Mouse (Mus musculus): ENCODE measurements around the gene Adrb1. TPM values are rescaled to one million over a fixed set of nuclear protein-coding genes. Genes with fewer than 3 reads are reported as not detected.
A peak's percentile ranks its signal among the peaks of the same experiment; 100 is the strongest.

Gene Adrb1
- polyA plus RNA-seq, 1 experiment from 2014 or later = 1.2 TPM

- peak overlapping the region; percentile 33; the same call in 1 of the 2 replicates for H3K27ac ChIP-seq
- H3K36me3 ChIP-seq = no peaks in the 10 kb centered on the region
- ATAC-seq (ENCODE audit: insufficient read depth, low FRiP score, low read depth) = no peak
- H3K9me3 ChIP-seq = no peaks in the 10 kb centered on the region
- peaks cover 11% of the 10 kb centered on the region for H3K4me1 ChIP-seq
- no peaks in the 10 kb centered on the region for H3K27me3 ChIP-seq (replicated peaks)
- WGBS = 36% methylated on average over 8 of the region's 8 CpGs
- no peak overlapping the region for H3K9ac ChIP-seq
- H3K4me3 ChIP-seq (replicated peaks) = no peak overlapping the region
- no peak overlapping the region for H3K4me2 ChIP-seq
Observed at GRCm38 (mm10) chr19:56705026-56705675, 16.8 kb upstream of the Adrb1 start.

DNA sequence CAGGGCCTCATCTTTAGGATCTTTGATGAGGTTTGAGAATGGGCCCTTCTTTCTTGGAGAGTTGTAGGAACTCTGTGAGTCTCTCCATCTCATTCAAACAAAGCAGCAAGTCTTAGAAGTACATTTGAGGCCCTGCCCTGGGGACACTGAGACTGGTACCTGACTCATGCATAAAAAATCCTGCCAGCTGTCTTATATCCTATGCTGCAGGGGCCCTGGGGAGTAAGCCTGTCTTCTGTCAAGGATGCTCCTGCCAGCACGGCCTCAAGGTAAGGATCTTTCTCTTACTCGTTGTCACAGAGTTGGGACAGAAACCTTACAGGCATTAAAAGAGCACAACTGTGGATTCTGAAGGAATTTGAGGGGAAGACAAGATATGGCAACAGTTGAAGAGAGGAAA, 13.2 kb upstream of the Adrb1 start:
- peaks cover 6% of the 10 kb centered on the region for H3K4me1 ChIP-seq

GRCm38 (mm10) chr19:56710131-56710905, 11.7 kb upstream of the Adrb1 start:
- H3K9ac ChIP-seq = no peak overlapping the region
- ATAC-seq (ENCODE audit: insufficient read depth, low FRiP score, low read depth) = no peak
- H3K9me3 ChIP-seq = no peaks in the 10 kb centered on the region
- H3K4me3 ChIP-seq (replicated peaks) = no peak overlapping the region
- WGBS = 68% methylated on average over 17 of the region's 17 CpGs
- no peaks in the 10 kb centered on the region for H3K27me3 ChIP-seq (replicated peaks)
- peaks cover 2% of the 10 kb centered on the region for H3K4me1 ChIP-seq
- no peaks in the 10 kb centered on the region for H3K36me3 ChIP-seq
- no peak overlapping the region for H3K4me2 ChIP-seq
- H3K27ac ChIP-seq = no peak overlapping the region

More for the DNA sequence above, 13.2 kb upstream of the Adrb1 start:
- ATAC-seq (ENCODE audit: insufficient read depth, low FRiP score, low read depth) = no peak
- H3K27me3 ChIP-seq (replicated peaks) = no peaks in the 10 kb centered on the region
- H3K9me3 ChIP-seq = no peaks in the 10 kb centered on the region
- WGBS = 38% methylated on average over 2 of the region's 2 CpGs
- H3K9ac ChIP-seq = no peak overlapping the region
- no peak overlapping the region for H3K4me3 ChIP-seq (replicated peaks)
- H3K27ac ChIP-seq = no peak overlapping the region
- H3K36me3 ChIP-seq = no peaks in the 10 kb centered on the region
- no peak overlapping the region for H3K4me2 ChIP-seq

- no peak overlapping the region for H3K9ac ChIP-seq
- 88% methylated on average over 5 of the region's 5 CpGs for WGBS
- 0 out of 2 replicates have a peak, but pooled peaks cover 3% of the 10 kb centered on the region for H3K27me3 ChIP-seq (replicated peaks)
- H3K4me2 ChIP-seq = no peak overlapping the region
- no peak overlapping the region for H3K27ac ChIP-seq
- H3K4me1 ChIP-seq = no peaks in the 10 kb centered on the region
- no peaks in the 10 kb centered on the region for H3K36me3 ChIP-seq
- ATAC-seq (ENCODE audit: insufficient read depth, low FRiP score, low read depth) = no peak
- H3K9me3 ChIP-seq = no peaks in the 10 kb centered on the region
- no peak overlapping the region for H3K4me3 ChIP-seq (replicated peaks)
Observed at GRCm38 (mm10) chr19:56713613-56714012, 8.4 kb upstream of the Adrb1 start.

- ATAC-seq (ENCODE audit: insufficient read depth, low FRiP score, low read depth) = no peak
- 45% methylated on average over 4 of the region's 4 CpGs for WGBS
- Histone ChIP-seq H3K9ac (no peak overlapping the region), H3K4me2 (no peak overlapping the region), H3K36me3 (no peaks in the 10 kb centered on the region), H3K27ac (no peak overlapping the region), H3K9me3 (no peaks in the 10 kb centered on the region), H3K4me3 (replicated peaks) (no peak overlapping the region), H3K4me1 (no peaks in the 10 kb centered on the region), H3K27me3 (replicated peaks) (peaks cover 7% of the 10 kb centered on the region)
Observed at GRCm38 (mm10) chr19:56714661-56715170, 7.3 kb upstream of the Adrb1 start.

DNA sequence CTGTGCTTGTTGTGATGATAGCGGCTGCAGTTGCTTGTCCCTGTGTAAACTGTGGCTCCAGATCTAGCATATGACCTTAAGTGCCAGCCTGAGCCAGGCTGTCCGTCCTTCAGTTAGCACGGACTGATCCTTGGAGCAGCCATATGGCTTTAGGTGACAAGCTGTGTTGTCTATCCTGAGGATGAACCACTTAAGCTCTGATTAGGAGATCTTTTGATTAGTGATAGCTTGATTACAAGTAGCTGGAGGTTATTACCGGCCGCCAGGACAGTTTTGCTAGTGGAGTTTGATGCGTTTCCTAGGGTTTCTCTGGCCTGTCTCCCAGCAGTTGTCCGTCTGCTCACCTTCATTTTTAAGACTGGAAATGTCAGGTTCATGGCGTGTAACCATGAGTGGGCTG, 4.0 kb upstream of the Adrb1 start:
- H3K4me1 ChIP-seq = peaks cover 18% of the 10 kb centered on the region
- no peak overlapping the region for H3K27ac ChIP-seq
- no peak overlapping the region for H3K4me3 ChIP-seq (replicated peaks)
- H3K36me3 ChIP-seq = no peaks in the 10 kb centered on the region
- 78% methylated on average over 8 of the region's 8 CpGs for WGBS
- H3K4me2 ChIP-seq = no peak overlapping the region
- H3K9ac ChIP-seq = no peak overlapping the region
- H3K27me3 ChIP-seq (replicated peaks) = peaks cover 31% of the 10 kb centered on the region
- no peak for ATAC-seq (ENCODE audit: insufficient read depth, low FRiP score, low read depth)
- H3K9me3 ChIP-seq = no peaks in the 10 kb centered on the region

- Histone ChIP-seq H3K9ac (peak overlapping the region; percentile 39; the same call in 1 of the 2 replicates), H3K9me3 (no peaks in the 10 kb centered on the region), H3K4me3 (replicated peaks) (peak overlapping the region; percentile 57), H3K4me2 (peak overlapping the region; percentile 92), H3K27me3 (replicated peaks) (peaks cover 46% of the 10 kb centered on the region), H3K27ac (no peak overlapping the region), H3K4me1 (peaks cover 26% of the 10 kb centered on the region), H3K36me3 (no peaks in the 10 kb centered on the region)
- WGBS = 28% methylated on average over 13 of the region's 13 CpGs
- ATAC-seq (ENCODE audit: insufficient read depth, low FRiP score, low read depth) = no peak
Observed at GRCm38 (mm10) chr19:56720882-56721281, 1.1 kb upstream of the Adrb1 start.

GRCm38 (mm10) chr19:56722291-56722707, 300 bp downstream of the Adrb1 start:
- ATAC-seq (ENCODE audit: insufficient read depth, low FRiP score, low read depth) = no peak
- H3K27ac ChIP-seq = no peak overlapping the region
- H3K4me1 ChIP-seq = peaks cover 31% of the 10 kb centered on the region
- WGBS = 1% methylated on average over 39 of the region's 48 CpGs
- no peaks in the 10 kb centered on the region for H3K36me3 ChIP-seq
- peak overlapping the region; percentile 92 for H3K4me2 ChIP-seq
- H3K27me3 ChIP-seq (replicated peaks) = peaks cover 48% of the 10 kb centered on the region
- H3K9me3 ChIP-seq = no peaks in the 10 kb centered on the region
- peak overlapping the region; percentile 57 for H3K4me3 ChIP-seq (replicated peaks)
- peak overlapping the region; percentile 7; the same call in 1 of the 2 replicates for H3K9ac ChIP-seq

- H3K4me1 ChIP-seq = peaks cover 33% of the 10 kb centered on the region
- H3K36me3 ChIP-seq = no peaks in the 10 kb centered on the region
- H3K4me3 ChIP-seq (replicated peaks) = peak overlapping the region; percentile 57
- ATAC-seq (ENCODE audit: insufficient read depth, low FRiP score, low read depth) = no peak
- WGBS = 2% methylated on average over 69 of the region's 69 CpGs
- peak overlapping the region; percentile 43; the same call in 1 of the 2 replicates for H3K9ac ChIP-seq
- H3K27me3 ChIP-seq (replicated peaks) = peaks cover 48% of the 10 kb centered on the region
- no peak overlapping the region for H3K27ac ChIP-seq
- H3K9me3 ChIP-seq = no peaks in the 10 kb centered on the region
- H3K4me2 ChIP-seq = peak overlapping the region; percentile 92
Observed at GRCm38 (mm10) chr19:56722711-56723330, 822 bp downstream of the Adrb1 start.

- H3K27ac ChIP-seq = 0 out of 2 replicates have a peak overlapping the region, but pooled peaks have one; percentile 8
- no peaks in the 10 kb centered on the region for H3K36me3 ChIP-seq
- under 1% methylated on average over 71 of the region's 71 CpGs for WGBS
- H3K9me3 ChIP-seq = no peaks in the 10 kb centered on the region
- H3K4me2 ChIP-seq = peak overlapping the region; percentile 92
- ATAC-seq (ENCODE audit: insufficient read depth, low FRiP score, low read depth) = peak; percentile 50; the same call in 1 of the 2 replicates
- H3K4me3 ChIP-seq (replicated peaks) = peak overlapping the region; percentile 57
- H3K4me1 ChIP-seq = peaks cover 37% of the 10 kb centered on the region
- H3K27me3 ChIP-seq (replicated peaks) = peaks cover 46% of the 10 kb centered on the region
- H3K9ac ChIP-seq = peak overlapping the region; percentile 43; the same call in 1 of the 2 replicates
Observed at GRCm38 (mm10) chr19:56723331-56724125, 1.5 kb downstream of the Adrb1 start.

DNA sequence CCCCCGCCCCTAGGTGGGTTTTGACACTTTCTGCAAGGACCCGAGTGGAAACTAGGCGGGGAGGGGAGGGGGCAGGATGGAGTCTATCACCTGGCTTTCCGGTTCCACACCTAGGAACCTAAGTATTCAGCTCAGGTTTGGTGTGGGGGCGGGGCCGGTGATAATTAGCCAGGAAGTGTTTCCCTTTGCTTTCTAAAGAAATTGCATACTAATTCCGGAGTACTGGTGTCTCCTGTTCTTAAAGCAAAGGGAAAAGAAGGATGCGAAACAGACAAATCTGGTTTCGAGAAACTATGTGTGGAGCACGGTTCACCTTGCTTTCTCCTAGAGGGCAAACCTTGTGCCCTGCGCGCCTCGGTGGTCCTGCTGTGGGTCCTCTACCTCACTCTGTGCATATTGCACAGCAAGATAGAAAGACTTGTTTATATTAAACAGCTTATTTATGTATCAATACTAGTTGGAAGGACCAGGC, 2.2 kb downstream of the Adrb1 start:
- Histone ChIP-seq H3K4me2 (peak overlapping the region; percentile 92), H3K27ac (no peak overlapping the region), H3K4me1 (peaks cover 37% of the 10 kb centered on the region), H3K36me3 (no peaks in the 10 kb centered on the region), H3K4me3 (replicated peaks) (peak overlapping the region; percentile 57), H3K27me3 (replicated peaks) (peaks cover 45% of the 10 kb centered on the region), H3K9me3 (no peaks in the 10 kb centered on the region), H3K9ac (no peak overlapping the region; the same call in 1 of the 2 replicates)
- 10% methylated on average over 12 of the region's 13 CpGs for WGBS
- ATAC-seq (ENCODE audit: insufficient read depth, low FRiP score, low read depth) = no peak

Measured in stomach, embryonic 15.5 days (tissue).